Mouse (Mus musculus): Measurements from ENCODE around the gene Gorasp1.

DNA sequence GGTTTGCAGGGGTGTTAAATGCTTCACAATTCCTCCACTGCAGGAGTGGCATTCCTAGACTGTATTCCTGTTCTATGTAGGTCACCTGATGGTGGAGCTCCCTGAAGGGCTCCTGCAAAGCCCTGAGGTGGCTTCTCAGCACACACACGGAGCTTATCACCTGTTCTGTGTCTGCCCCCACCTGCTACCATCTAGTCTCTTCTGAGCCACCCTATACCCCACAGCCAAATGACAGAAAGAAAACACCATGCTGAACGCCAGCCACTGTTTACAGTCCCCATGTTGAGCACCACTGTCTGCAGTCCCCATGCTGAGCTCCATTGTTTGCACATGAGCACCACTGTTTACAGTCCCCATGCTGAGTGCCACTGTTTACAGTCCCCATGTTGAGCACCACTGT lies 42.4 kb upstream of the Gorasp1 start:
- TF ChIP-seq CTCF (IDR thresholded peaks at IDR 0.05; ENCODE audit: low read depth): no peak
- no peak for TF ChIP-seq EP300 (IDR thresholded peaks at IDR 0.05; ENCODE audit: low read depth)

All from liver, embryonic 14.5 days (tissue).